Mouse (Mus musculus) embryo, embryonic 9.5 days (tissue): ENCODE measurements at regions not wholly inside any gene's neighbourhood (a gene's known extent, or its start where the extent isn't known, plus 50 kb on each side); places are given as distances from the start of the nearest gene placed in this dataset.

Experiments used
- DNase-seq: peaks from one replicate; pipeline ENCODE4 v3.0.0-alpha.2; 2017; ENCODE audit errors: extremely low spot score

DNA sequence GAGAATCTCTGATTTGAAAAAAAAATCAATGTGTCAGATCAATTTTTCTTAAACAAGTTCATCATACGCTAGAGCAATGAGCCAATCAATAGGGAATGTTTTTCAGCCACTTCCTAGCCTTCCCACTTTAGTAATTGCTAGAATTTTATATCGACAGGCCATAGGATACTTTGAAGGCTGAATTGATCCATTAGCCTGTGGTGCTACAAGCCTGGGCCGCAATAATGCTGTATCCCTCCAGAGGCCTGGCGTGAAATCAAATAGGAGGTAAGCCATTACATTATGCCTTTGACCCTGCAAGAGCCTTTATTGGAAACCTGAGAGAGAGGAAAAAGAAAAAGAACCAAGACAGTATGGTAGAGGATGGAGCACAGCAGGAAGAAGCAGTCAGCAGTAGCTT lies 53.7 kb upstream of the Gm11232 start:
- no peak for DNase-seq

DNA sequence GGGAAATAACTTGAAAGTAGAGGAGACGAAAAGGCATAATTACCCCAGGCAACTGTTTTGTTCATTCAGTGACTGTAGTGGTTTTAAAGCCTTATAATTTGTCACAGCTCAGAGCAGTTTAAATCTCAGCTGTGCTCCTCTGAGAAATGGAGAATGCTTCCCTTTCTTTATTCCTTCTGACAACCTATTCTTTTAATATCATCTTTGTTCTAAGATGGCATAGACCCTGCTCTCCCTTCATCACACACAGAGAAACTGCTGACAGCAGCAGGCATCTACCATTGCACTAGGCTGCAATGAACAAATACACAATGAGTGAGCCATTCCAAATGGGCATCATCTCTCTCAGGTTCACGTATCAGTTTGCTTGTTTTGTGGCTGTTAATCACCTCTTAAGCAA lies 50.5 kb upstream of the Gm11232 start:
- no peak for DNase-seq
